ENCODE assay signal across 8 mouse cellular contexts in the genomic region with DNA sequence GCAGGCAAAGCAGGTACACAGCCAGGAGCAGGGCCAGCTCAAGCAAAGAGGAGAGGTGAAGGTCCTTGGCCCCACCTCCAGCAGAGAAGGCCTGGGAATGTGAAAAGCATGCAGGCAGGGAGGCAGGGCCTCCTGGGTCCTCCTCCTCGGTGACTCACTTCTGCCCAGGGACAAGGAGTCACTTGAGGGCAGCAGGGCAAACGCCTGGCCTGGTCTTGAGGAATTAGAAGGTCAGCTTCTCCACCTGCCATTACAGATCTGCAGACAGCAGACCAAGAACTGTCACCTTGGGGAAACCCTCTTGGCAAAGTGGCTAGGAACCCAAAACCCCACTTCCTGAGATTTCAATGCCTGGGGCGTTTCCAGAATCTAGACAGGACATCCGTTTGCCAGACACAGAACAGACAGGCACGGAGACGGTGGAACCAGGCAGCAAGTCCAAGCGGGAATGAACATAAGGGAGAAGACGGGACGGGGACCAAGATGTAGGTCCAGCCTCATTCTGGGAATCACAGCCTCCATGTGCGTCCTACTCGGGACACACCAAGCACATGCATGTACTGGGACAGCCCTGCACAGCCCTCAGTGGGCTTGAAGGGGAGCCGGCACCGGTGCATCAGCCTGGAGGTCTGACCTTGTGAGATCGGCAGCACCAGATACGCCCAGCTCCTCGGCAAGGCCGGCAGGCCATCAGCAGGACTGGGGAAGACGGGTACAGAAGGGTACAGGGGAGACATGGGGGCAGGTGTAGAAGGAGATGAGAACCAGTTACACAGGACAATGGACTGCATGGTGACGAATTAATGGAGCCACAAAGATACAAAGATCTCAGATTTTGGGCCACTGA. TPM values are rescaled to one million over a fixed set of nuclear protein-coding genes. Genes with fewer than 3 reads are reported as not detected.
DNase-seq lines count a peak whose midpoint lies in the region; ATAC-seq and TF ChIP-seq lines count a peak whose summit lies in the region.

No protein-coding gene starts in this region.

- no peak for ATAC-seq in embryonic facial prominence, embryonic 13.5 days (ENCODE audit: insufficient number of reproducible peaks, insufficient read depth, low FRiP score, low TSS enrichment, low read depth)
- peak; percentile 22; the same call in 1 of the 2 replicates for ATAC-seq in heart, postnatal 0 days (ENCODE audit: insufficient read depth, low read depth)

- H3K4me1 ChIP-seq in liver, adult 2 months (ENCODE audit: control insufficient read depth, insufficient read depth, low read length), result peaks cover 10% of the 10 kb centered on the region; the same call in 1 of the 2 replicates
- H3K4me1 ChIP-seq in embryonic facial prominence, embryonic 13.5 days, result peaks cover 45% of the 10 kb centered on the region
- peaks cover 31% of the 10 kb centered on the region for H3K4me1 ChIP-seq in heart, postnatal 0 days (ENCODE audit: control insufficient read depth, insufficient read depth)
- peaks cover 78% of the 10 kb centered on the region for H3K4me1 ChIP-seq in megakaryocyte, embryonic 14.5 days

- no peaks in the 10 kb centered on the region for H3K36me3 ChIP-seq in liver, adult 2 months (ENCODE audit: control insufficient read depth, insufficient read depth, low read length)
- H3K36me3 ChIP-seq in embryonic facial prominence, embryonic 13.5 days, result peaks cover 2% of the 10 kb centered on the region
- peaks cover 4% of the 10 kb centered on the region for H3K36me3 ChIP-seq in heart, postnatal 0 days (replicated peaks; ENCODE audit: control insufficient read depth, insufficient read depth, low read length)
- peaks cover 12% of the 10 kb centered on the region for H3K36me3 ChIP-seq in megakaryocyte, embryonic 14.5 days (replicated peaks; ENCODE audit: low read length)

- no peak for TF ChIP-seq EP300 in heart, postnatal 0 days (IDR thresholded peaks at IDR 0.05; ENCODE audit: low read depth)

- no peaks in the 10 kb centered on the region for H3K9me3 ChIP-seq in embryonic facial prominence, embryonic 13.5 days
- H3K9me3 ChIP-seq in heart, postnatal 0 days (replicated peaks; ENCODE audit: control insufficient read depth, low read length), result no peaks in the 10 kb centered on the region
- H3K9me3 ChIP-seq in megakaryocyte, embryonic 14.5 days, result peaks cover 3% of the 10 kb centered on the region; the same call in 1 of the 2 replicates

- peaks cover 14% of the 10 kb centered on the region; the same call in 1 of the 2 replicates for H3K79me2 ChIP-seq in liver, adult 2 months (ENCODE audit: control insufficient read depth, insufficient read depth, low read length)

- H3K4me2 ChIP-seq in embryonic facial prominence, embryonic 13.5 days, result peak overlapping the region; percentile 93
- H3K4me2 ChIP-seq in heart, postnatal 0 days (ENCODE audit: low read depth, low read length), result peak overlapping the region; percentile 97

- peak; percentile 21 for DNase-seq in liver, adult 2 months (ENCODE audit: extremely low read depth, low read depth, low spot score)
- no peak for DNase-seq in liver
- peak; percentile 60 for DNase-seq in heart, postnatal 0 days (ENCODE audit: low spot score)
- peak; percentile 67 to 91 for DNase-seq in kidney, postnatal 25 days
- peak; percentile 47 for DNase-seq in thymus, postnatal 4 days
- no peak for DNase-seq in frontal cortex, postnatal 10 days (ENCODE audit: low spot score in 2 of 2)

- H3K27ac ChIP-seq in liver, adult 2 months (replicated peaks; ENCODE audit: insufficient read depth, low read depth, low read length), result peak overlapping the region; percentile 49
- peak overlapping the region; percentile 80 for H3K27ac ChIP-seq in embryonic facial prominence, embryonic 13.5 days
- H3K27ac ChIP-seq in heart, postnatal 0 days (ENCODE audit: low read depth), result peak overlapping the region; percentile 82

- H3K4me3 ChIP-seq in liver, adult 2 months (ENCODE audit: insufficient read depth, low read depth, low read length), result peak overlapping the region; percentile 73
- peak overlapping the region; percentile 85 for H3K4me3 ChIP-seq in embryonic facial prominence, embryonic 13.5 days
- H3K4me3 ChIP-seq in heart, postnatal 0 days (ENCODE audit: low read depth, low read length), result peak overlapping the region; percentile 83
- peak overlapping the region; percentile 97 for H3K4me3 ChIP-seq in megakaryocyte, embryonic 14.5 days (replicated peaks)

- no peak for TF ChIP-seq POLR2A in liver, adult 2 months (IDR thresholded peaks at IDR 0.05; ENCODE audit: extremely low read depth, insufficient read depth, low read length)

- 53% methylated on average over 19 of the region's 19 CpGs for WGBS in liver, adult 2 months
- WGBS in embryonic facial prominence, embryonic 13.5 days, result 37% methylated on average over 19 of the region's 19 CpGs
- WGBS in heart, postnatal 0 days, result 32% methylated on average over 19 of the region's 19 CpGs

- H3K27me3 ChIP-seq in liver, adult 2 months (ENCODE audit: control insufficient read depth, insufficient read depth, low read length), result no peaks in the 10 kb centered on the region
- no peaks in the 10 kb centered on the region for H3K27me3 ChIP-seq in embryonic facial prominence, embryonic 13.5 days
- no peaks in the 10 kb centered on the region for H3K27me3 ChIP-seq in heart, postnatal 0 days (ENCODE audit: control insufficient read depth, insufficient read depth, low read length)
- no peaks in the 10 kb centered on the region for H3K27me3 ChIP-seq in megakaryocyte, embryonic 14.5 days (replicated peaks)

- peak overlapping the region; percentile 99 for H3K9ac ChIP-seq in liver, adult 2 months (ENCODE audit: low read depth, low read length)
- peak overlapping the region; percentile 90 for H3K9ac ChIP-seq in embryonic facial prominence, embryonic 13.5 days
- H3K9ac ChIP-seq in heart, postnatal 0 days (replicated peaks; ENCODE audit: low read depth, low read length), result peak overlapping the region; percentile 90

- TF ChIP-seq CTCF in liver, adult 2 months (IDR thresholded peaks at IDR 0.05; ENCODE audit: low read depth, low read length), result no peak
- no peak for TF ChIP-seq CTCF in heart, postnatal 0 days (IDR thresholded peaks at IDR 0.05; ENCODE audit: low read depth)

RNA-seq across cellular contexts. Expression of a gene that starts 1.4 kb away (rescaled TPM):
- total RNA-seq in liver, adult 2 months (2014; rRNA removed), result 17.3 and 20.1 TPM in 2 replicates
- polyA plus RNA-seq in liver, adult 2 months (2012; rRNA removed), result 18.0 and 28.8 TPM in 2 replicates
- polyA plus RNA-seq in embryonic facial prominence, embryonic 13.5 days (2015; fragmentation: Nextera tagmentation; extraction: Ambion mirVana), result 23.5 and 24.0 TPM in 2 replicates
- 44.2 and 57.4 TPM in 2 replicates for total RNA-seq in heart, postnatal 0 days (2014; rRNA removed; ENCODE audit: low replicate concordance)
- polyA plus RNA-seq in heart, postnatal 0 days (2015; fragmentation: Nextera tagmentation; extraction: Ambion mirVana), result 13.0 and 14.2 TPM in 2 replicates
- polyA plus RNA-seq in megakaryocyte, embryonic 14.5 days (2012; ENCODE audit: insufficient read depth, low replicate concordance), result 73.0 and 95.0 TPM in 2 replicates

RNA-seq across cellular contexts. Expression of a gene that starts 17.4 kb away (rescaled TPM):
- 13.5 and 19.2 TPM in 2 replicates for total RNA-seq in liver, adult 2 months (2014; rRNA removed)
- polyA plus RNA-seq in liver, adult 2 months (2012; rRNA removed), result 14.3 and 17.2 TPM in 2 replicates
- polyA plus RNA-seq in embryonic facial prominence, embryonic 13.5 days (2015; fragmentation: Nextera tagmentation; extraction: Ambion mirVana), result 131 and 148 TPM in 2 replicates
- 92.5 and 95.7 TPM in 2 replicates for total RNA-seq in heart, postnatal 0 days (2014; rRNA removed; ENCODE audit: low replicate concordance)
- polyA plus RNA-seq in heart, postnatal 0 days (2015; fragmentation: Nextera tagmentation; extraction: Ambion mirVana), result 75.5 and 79.3 TPM in 2 replicates
- 7.5 and 18.1 TPM in 2 replicates for polyA plus RNA-seq in megakaryocyte, embryonic 14.5 days (2012; ENCODE audit: insufficient read depth, low replicate concordance)

RNA-seq across cellular contexts. Expression of a gene that starts 31.1 kb away (rescaled TPM):
- under 0.01 and 0.20 TPM in 2 replicates for total RNA-seq in liver, adult 2 months (2014; rRNA removed)
- 0.11 and 0.20 TPM in 2 replicates for polyA plus RNA-seq in liver, adult 2 months (2012; rRNA removed)
- polyA plus RNA-seq in embryonic facial prominence, embryonic 13.5 days (2015; fragmentation: Nextera tagmentation; extraction: Ambion mirVana), result 1.5 and 2.1 TPM in 2 replicates
- total RNA-seq in heart, postnatal 0 days (2014; rRNA removed; ENCODE audit: low replicate concordance), result 0.15 TPM in 1 of 2 replicates, not detected in the other
- 0.20 and 0.32 TPM in 2 replicates for polyA plus RNA-seq in heart, postnatal 0 days (2015; fragmentation: Nextera tagmentation; extraction: Ambion mirVana)
- 0.45 and 0.73 TPM in 2 replicates for polyA plus RNA-seq in megakaryocyte, embryonic 14.5 days (2012; ENCODE audit: insufficient read depth, low replicate concordance)

RNA-seq across cellular contexts. Expression of a gene that starts 43.5 kb away (rescaled TPM):
- total RNA-seq in liver, adult 2 months (2014; rRNA removed), result 20.8 and 21.2 TPM in 2 replicates
- 9.7 and 17.9 TPM in 2 replicates for polyA plus RNA-seq in liver, adult 2 months (2012; rRNA removed)
- polyA plus RNA-seq in embryonic facial prominence, embryonic 13.5 days (2015; fragmentation: Nextera tagmentation; extraction: Ambion mirVana), result 27.1 and 27.7 TPM in 2 replicates
- total RNA-seq in heart, postnatal 0 days (2014; rRNA removed; ENCODE audit: low replicate concordance), result 46.4 and 51.2 TPM in 2 replicates
- 35.3 and 35.8 TPM in 2 replicates for polyA plus RNA-seq in heart, postnatal 0 days (2015; fragmentation: Nextera tagmentation; extraction: Ambion mirVana)
- 18.7 and 23.5 TPM in 2 replicates for polyA plus RNA-seq in megakaryocyte, embryonic 14.5 days (2012; ENCODE audit: insufficient read depth, low replicate concordance)

RNA-seq across cellular contexts. Expression of a gene that starts 45.1 kb away (rescaled TPM):
- 12.6 and 14.6 TPM in 2 replicates for total RNA-seq in liver, adult 2 months (2014; rRNA removed)
- polyA plus RNA-seq in liver, adult 2 months (2012; rRNA removed), result 14.5 and 15.7 TPM in 2 replicates
- polyA plus RNA-seq in embryonic facial prominence, embryonic 13.5 days (2015; fragmentation: Nextera tagmentation; extraction: Ambion mirVana), result 186 and 190 TPM in 2 replicates
- total RNA-seq in heart, postnatal 0 days (2014; rRNA removed; ENCODE audit: low replicate concordance), result 82.2 and 82.6 TPM in 2 replicates
- polyA plus RNA-seq in heart, postnatal 0 days (2015; fragmentation: Nextera tagmentation; extraction: Ambion mirVana), result 101 and 102 TPM in 2 replicates
- 306 and 351 TPM in 2 replicates for polyA plus RNA-seq in megakaryocyte, embryonic 14.5 days (2012; ENCODE audit: insufficient read depth, low replicate concordance)

Comparison
In these comparisons a context has a peak if more than half of its experiments do, and no peak if none do; other contexts are left out.
1. DNase-seq: peak in liver, adult 2 months (single experiment), heart, postnatal 0 days (single experiment), kidney, postnatal 25 days (2 of 2) and thymus, postnatal 4 days (single experiment); none in liver (single experiment) and frontal cortex, postnatal 10 days (0 of 2).
2. Peak in every context shown above with its lines, with median percentiles within 50 percentile points of each other: H3K27ac ChIP-seq, H3K4me3 ChIP-seq and H3K9ac ChIP-seq.